Mouse (Mus musculus): Measurements from ENCODE around the gene Mcrs1. TPM values are rescaled to one million over a fixed set of nuclear protein-coding genes. Genes with fewer than 3 reads are reported as not detected.

Gene Mcrs1
- polyA plus RNA-seq, 1 experiment from 2014 or later = 159 TPM

GRCm38 (mm10) chr15:99224208-99224911 lies 27.4 kb downstream of the Mcrs1 start, which contains the start of gene Kcnh3:
TSS of gene Kcnh3 (plus strand) at chr15:99224861.
- Histone ChIP-seq H3K9me3 (no peaks in the 10 kb centered on the region), H3K4me3 (peak within 1 kb of the TSS; percentile 44), H3K27me3 (peaks cover 93% of the 10 kb centered on the region), H3K4me2 (replicated peaks) (peak within 1 kb of the TSS; percentile 71), H3K27ac (no peak within 1 kb of the TSS), H3K36me3 (no peaks in the 10 kb centered on the region), H3K4me1 (peaks cover 52% of the 10 kb centered on the region), H3K9ac (peak within 1 kb of the TSS; percentile 31)
- WGBS = under 1% methylated on average over 65 of the region's 66 CpGs
- ATAC-seq (ENCODE audit: insufficient number of reproducible peaks, insufficient read depth, low FRiP score, low TSS enrichment) = no peak

- H3K4me3 ChIP-seq = peak overlapping the region; percentile 44
- peak overlapping the region; percentile 71 for H3K4me2 ChIP-seq (replicated peaks)
- under 1% methylated on average over 45 of the region's 46 CpGs for WGBS
- peaks cover 52% of the 10 kb centered on the region for H3K4me1 ChIP-seq
- no peak for ATAC-seq (ENCODE audit: insufficient number of reproducible peaks, insufficient read depth, low FRiP score, low TSS enrichment)
- peaks cover 88% of the 10 kb centered on the region for H3K27me3 ChIP-seq
- no peak overlapping the region for H3K27ac ChIP-seq
- H3K36me3 ChIP-seq = no peaks in the 10 kb centered on the region
- H3K9ac ChIP-seq = peak overlapping the region; percentile 31; the same call in 1 of the 2 replicates
- H3K9me3 ChIP-seq = no peaks in the 10 kb centered on the region
Measured at GRCm38 (mm10) chr15:99223585-99224207, 28.1 kb downstream of the Mcrs1 start.

- 4% methylated on average over 18 of the region's 18 CpGs for WGBS
- H3K27me3 ChIP-seq = peaks cover 81% of the 10 kb centered on the region
- H3K4me3 ChIP-seq = peak overlapping the region; percentile 44
- peaks cover 52% of the 10 kb centered on the region for H3K4me1 ChIP-seq
- H3K9me3 ChIP-seq = no peaks in the 10 kb centered on the region
- no peak for ATAC-seq (ENCODE audit: insufficient number of reproducible peaks, insufficient read depth, low FRiP score, low TSS enrichment)
- H3K4me2 ChIP-seq (replicated peaks) = peak overlapping the region; percentile 71
- H3K36me3 ChIP-seq = no peaks in the 10 kb centered on the region
- no peak overlapping the region for H3K27ac ChIP-seq
- H3K9ac ChIP-seq = peak overlapping the region; percentile 31; the same call in 1 of the 2 replicates
Measured at GRCm38 (mm10) chr15:99222794-99223584, 28.8 kb downstream of the Mcrs1 start.

GRCm38 (mm10) chr15:99221315-99221952 lies 30.3 kb downstream of the Mcrs1 start:
- Histone ChIP-seq H3K9ac (no peak overlapping the region), H3K36me3 (no peaks in the 10 kb centered on the region), H3K4me1 (peaks cover 51% of the 10 kb centered on the region), H3K9me3 (no peaks in the 10 kb centered on the region), H3K4me2 (replicated peaks) (no peak overlapping the region), H3K4me3 (0 out of 2 replicates have a peak overlapping the region, but pooled peaks have one; percentile 1), H3K27ac (no peak overlapping the region), H3K27me3 (peaks cover 66% of the 10 kb centered on the region)
- WGBS = 3% methylated on average over 8 of the region's 8 CpGs
- ATAC-seq (ENCODE audit: insufficient number of reproducible peaks, insufficient read depth, low FRiP score, low TSS enrichment) = peak; percentile 61; the same call in 1 of the 2 replicates

- H3K9me3 ChIP-seq = no peaks in the 10 kb centered on the region
- ATAC-seq (ENCODE audit: insufficient number of reproducible peaks, insufficient read depth, low FRiP score, low TSS enrichment) = no peak
- no peak overlapping the region for H3K27ac ChIP-seq
- H3K27me3 ChIP-seq = peaks cover 28% of the 10 kb centered on the region
- 91% methylated on average over 4 of the region's 4 CpGs for WGBS
- no peak overlapping the region for H3K4me2 ChIP-seq (replicated peaks)
- peaks cover 19% of the 10 kb centered on the region; the same call in 1 of the 2 replicates for H3K36me3 ChIP-seq
- H3K4me3 ChIP-seq = no peak overlapping the region
- H3K9ac ChIP-seq = no peak overlapping the region
- peaks cover 14% of the 10 kb centered on the region for H3K4me1 ChIP-seq
Measured at GRCm38 (mm10) chr15:99217630-99218029, 34.1 kb downstream of the Mcrs1 start.

GRCm38 (mm10) chr15:99215741-99216463 lies 35.9 kb downstream of the Mcrs1 start:
- ATAC-seq (ENCODE audit: insufficient number of reproducible peaks, insufficient read depth, low FRiP score, low TSS enrichment) = no peak
- no peak overlapping the region for H3K4me2 ChIP-seq (replicated peaks)
- no peaks in the 10 kb centered on the region for H3K4me1 ChIP-seq
- H3K27ac ChIP-seq = no peak overlapping the region
- peaks cover 11% of the 10 kb centered on the region for H3K27me3 ChIP-seq
- H3K36me3 ChIP-seq = peaks cover 34% of the 10 kb centered on the region
- WGBS = 85% methylated on average over 11 of the region's 11 CpGs
- H3K9ac ChIP-seq = no peak overlapping the region
- no peak overlapping the region for H3K4me3 ChIP-seq
- H3K9me3 ChIP-seq = no peaks in the 10 kb centered on the region

GRCm38 (mm10) chr15:99214941-99215340 lies 36.8 kb downstream of the Mcrs1 start:
- Histone ChIP-seq H3K4me1 (no peaks in the 10 kb centered on the region), H3K4me3 (no peak overlapping the region), H3K27me3 (peaks cover 6% of the 10 kb centered on the region), H3K36me3 (peaks cover 42% of the 10 kb centered on the region), H3K9ac (no peak overlapping the region), H3K9me3 (no peaks in the 10 kb centered on the region), H3K27ac (no peak overlapping the region), H3K4me2 (replicated peaks) (no peak overlapping the region)
- no peak for ATAC-seq (ENCODE audit: insufficient number of reproducible peaks, insufficient read depth, low FRiP score, low TSS enrichment)
- 73% methylated on average over 2 of the region's 2 CpGs for WGBS

- Histone ChIP-seq H3K9ac (no peak overlapping the region), H3K27me3 (no peaks in the 10 kb centered on the region), H3K4me2 (replicated peaks) (no peak overlapping the region), H3K27ac (no peak overlapping the region), H3K9me3 (no peaks in the 10 kb centered on the region), H3K36me3 (peaks cover 57% of the 10 kb centered on the region), H3K4me3 (no peak overlapping the region), H3K4me1 (no peaks in the 10 kb centered on the region)
- ATAC-seq (ENCODE audit: insufficient number of reproducible peaks, insufficient read depth, low FRiP score, low TSS enrichment) = no peak
- 82% methylated on average over 10 of the region's 10 CpGs for WGBS
Measured at GRCm38 (mm10) chr15:99213183-99213582, 38.6 kb downstream of the Mcrs1 start.

GRCm38 (mm10) chr15:99205959-99206358 lies 45.8 kb downstream of the Mcrs1 start:
- Histone ChIP-seq H3K27ac (no peak overlapping the region), H3K4me3 (no peak overlapping the region), H3K4me2 (replicated peaks) (no peak overlapping the region), H3K4me1 (no peaks in the 10 kb centered on the region), H3K27me3 (no peaks in the 10 kb centered on the region), H3K36me3 (peaks cover 49% of the 10 kb centered on the region), H3K9ac (no peak overlapping the region), H3K9me3 (no peaks in the 10 kb centered on the region)
- ATAC-seq (ENCODE audit: insufficient number of reproducible peaks, insufficient read depth, low FRiP score, low TSS enrichment) = no peak
- WGBS = 78% methylated on average over 8 of the region's 8 CpGs

- Histone ChIP-seq H3K27me3 (no peaks in the 10 kb centered on the region), H3K4me1 (no peaks in the 10 kb centered on the region), H3K4me3 (no peak overlapping the region), H3K36me3 (peaks cover 37% of the 10 kb centered on the region), H3K9me3 (no peaks in the 10 kb centered on the region), H3K27ac (no peak overlapping the region), H3K9ac (no peak overlapping the region), H3K4me2 (replicated peaks) (no peak overlapping the region)
- ATAC-seq (ENCODE audit: insufficient number of reproducible peaks, insufficient read depth, low FRiP score, low TSS enrichment) = no peak
Measured at GRCm38 (mm10) chr15:99198761-99199160, 53.0 kb downstream of the Mcrs1 start.

- Histone ChIP-seq H3K4me2 (replicated peaks) (no peak overlapping the region), H3K27ac (no peak overlapping the region), H3K27me3 (no peaks in the 10 kb centered on the region), H3K36me3 (peaks cover 53% of the 10 kb centered on the region), H3K4me3 (no peak overlapping the region), H3K9ac (no peak overlapping the region), H3K9me3 (no peaks in the 10 kb centered on the region), H3K4me1 (no peaks in the 10 kb centered on the region)
- no peak for ATAC-seq (ENCODE audit: insufficient number of reproducible peaks, insufficient read depth, low FRiP score, low TSS enrichment)
- 77% methylated on average over 6 of the region's 6 CpGs for WGBS
Measured at GRCm38 (mm10) chr15:99195043-99195442, 56.7 kb downstream of the Mcrs1 start.
